Mouse (Mus musculus) hindbrain, embryonic 11.5 days (tissue): Measurements from ENCODE around the gene Upf2. TPM values are rescaled to one million over a fixed set of nuclear protein-coding genes. Genes with fewer than 3 reads are reported as not detected.
"Not testable (repeated sequence)": the region's sequence is repeated elsewhere in the genome, so short reads cannot be mapped to it uniquely, and the experiment has no call there.

ENCODE experiments used
- ATAC-seq: fragments of 200-750 bp; cut with Nextera tagmentation; 2 replicates; pipeline ENCODE4 v1.8.0; 2017; ENCODE audit warnings: mild to moderate bottlenecking, moderate TSS enrichment, moderate library complexity; ENCODE audit not compliant: low FRiP score
- DNase-seq: peaks from one replicate; pipeline ENCODE4 v3.0.0-alpha.2; 2015; ENCODE audit warnings: low spot score
- H3K27ac ChIP-seq: fragments of 300-500 bp; sonication (generic); 2 replicates; pipeline ENCODE4 v1.5.1; 2014; ENCODE audit warnings: mild to moderate bottlenecking, low read depth, low read length
- H3K27me3 ChIP-seq: fragments of 300-500 bp; sonication (generic); 2 replicates; pipeline ENCODE4 v1.6.1; 2014; ENCODE audit warnings: mild to moderate bottlenecking, low read length, moderate library complexity, mixed read lengths; ENCODE audit not compliant: control insufficient read depth, insufficient read depth
- H3K36me3 ChIP-seq: fragments of 300-500 bp; sonication (generic); 2 replicates; pipeline ENCODE4 v1.6.1; 2014; ENCODE audit warnings: mild to moderate bottlenecking, low read length, moderate library complexity, mixed read lengths; ENCODE audit not compliant: control insufficient read depth, insufficient read depth
- H3K4me1 ChIP-seq: fragments of 300-500 bp; sonication (generic); replicated peaks from 2 replicates; pipeline ENCODE4 v1.6.1; 2014; ENCODE audit warnings: low read length, mixed read lengths; ENCODE audit not compliant: control insufficient read depth, insufficient read depth
- H3K4me2 ChIP-seq: fragments of 300-500 bp; sonication (generic); replicated peaks from 2 replicates; pipeline ENCODE4 v1.6.1; 2014; ENCODE audit warnings: mild to moderate bottlenecking, low read depth, low read length
- H3K4me3 ChIP-seq: fragments of 300-500 bp; sonication (generic); 2 replicates; pipeline ENCODE4 v1.5.1; 2014; ENCODE audit warnings: low read depth, low read length
- H3K9ac ChIP-seq: fragments of 300-500 bp; sonication (generic); 2 replicates; pipeline ENCODE4 v1.6.1; 2014; ENCODE audit warnings: low read depth, low read length
- H3K9me3 ChIP-seq: fragments of 300-500 bp; sonication (generic); 2 replicates; pipeline ENCODE4 v1.6.1; 2016; ENCODE audit warnings: low read length; ENCODE audit not compliant: control insufficient read depth
- WGBS: fragments of 180-500 bp; shearing (Covaris S2); extraction: QIAGEN DNeasy Blood & Tissue Kit; methylation state at CpG from one replicate; pipeline ENCODE4 v1.1.7; 2014; 5-methylcytosine and 5-hydroxymethylcytosine counted together
- polyA plus RNA-seq: library from polyadenylated mRNA; unstranded; fragments of >200 nt; fragmentation: Nextera tagmentation; extraction: Ambion mirVana; gene quantifications from 2 replicates; pipeline ENCODE4 v1.2.1, GENCODE M21; 2014

Upf2 gene
- polyA plus RNA-seq, 1 experiment from 2014 or later = 14.4 TPM

- Histone ChIP-seq H3K4me1 (no peaks in the 10 kb centered on the region), H3K9me3 (no peaks in the 10 kb centered on the region), H3K27ac (no peak overlapping the region), H3K9ac (no peak overlapping the region), H3K4me2 (no peak overlapping the region), H3K27me3 (no peaks in the 10 kb centered on the region), H3K4me3 (no peak overlapping the region), H3K36me3 (peaks cover 4% of the 10 kb centered on the region; the same call in 1 of the 2 replicates)
- ATAC-seq (no peak), DNase-seq (no peak)
- 92% methylated on average over 2 of the region's 2 CpGs for WGBS
Observed at GRCm38 (mm10) chr2:5962265-5962664, 11.0 kb downstream of the Upf2 start.

GRCm38 (mm10) chr2:5963729-5964128, 12.5 kb downstream of the Upf2 start:
- DNase-seq, H3K9ac ChIP-seq, H3K4me1 ChIP-seq, ATAC-seq, H3K9me3 ChIP-seq, H3K27me3 ChIP-seq, H3K36me3 ChIP-seq, H3K4me3 ChIP-seq, H3K4me2 ChIP-seq, H3K27ac ChIP-seq: not testable (repeated sequence)
- 92% methylated on average over 4 of the region's 4 CpGs for WGBS

GRCm38 (mm10) chr2:5965972-5966371, 14.7 kb downstream of the Upf2 start:
- Histone ChIP-seq H3K36me3 (peaks cover 4% of the 10 kb centered on the region; the same call in 1 of the 2 replicates), H3K4me1 (no peaks in the 10 kb centered on the region)
- no peak for DNase-seq

GRCm38 (mm10) chr2:5970629-5971028, 19.4 kb downstream of the Upf2 start:
- WGBS = 97% methylated on average over 3 of the region's 3 CpGs
- H3K9ac ChIP-seq, H3K4me3 ChIP-seq, H3K4me1 ChIP-seq, H3K36me3 ChIP-seq, DNase-seq, H3K4me2 ChIP-seq, H3K27me3 ChIP-seq, ATAC-seq, H3K27ac ChIP-seq, H3K9me3 ChIP-seq: not testable (repeated sequence)

More at GRCm38 (mm10) chr2:5965972-5966371, 14.7 kb downstream of the Upf2 start:
- WGBS = 93% methylated on average over 3 of the region's 3 CpGs
- H3K4me2 ChIP-seq = no peak overlapping the region
- no peak for ATAC-seq
- H3K4me3 ChIP-seq = no peak overlapping the region
- H3K27ac ChIP-seq = no peak overlapping the region
- no peaks in the 10 kb centered on the region for H3K27me3 ChIP-seq
- no peaks in the 10 kb centered on the region for H3K9me3 ChIP-seq
- no peak overlapping the region for H3K9ac ChIP-seq

- Histone ChIP-seq H3K4me2 (no peak overlapping the region), H3K9ac (no peak overlapping the region), H3K27me3 (no peaks in the 10 kb centered on the region), H3K27ac (no peak overlapping the region), H3K4me3 (no peak overlapping the region), H3K36me3 (peaks cover 4% of the 10 kb centered on the region; the same call in 1 of the 2 replicates), H3K9me3 (no peaks in the 10 kb centered on the region), H3K4me1 (no peaks in the 10 kb centered on the region)
- WGBS = 93% methylated on average over 4 of the region's 4 CpGs
- DNase-seq (no peak), ATAC-seq (no peak)
Observed at GRCm38 (mm10) chr2:5977532-5977931, 26.3 kb downstream of the Upf2 start.

- ATAC-seq (no peak), DNase-seq (peak; percentile 75)
- H3K4me2 ChIP-seq = no peak overlapping the region
- H3K9ac ChIP-seq = no peak overlapping the region
- H3K27me3 ChIP-seq = no peaks in the 10 kb centered on the region
- no peak overlapping the region for H3K27ac ChIP-seq
- 26% methylated on average over 5 of the region's 5 CpGs for WGBS
- no peak overlapping the region for H3K4me3 ChIP-seq
- no peaks in the 10 kb centered on the region for H3K36me3 ChIP-seq
- H3K4me1 ChIP-seq = no peaks in the 10 kb centered on the region
- no peaks in the 10 kb centered on the region for H3K9me3 ChIP-seq
Observed at GRCm38 (mm10) chr2:5995538-5995937, 44.3 kb downstream of the Upf2 start.

- DNase-seq = no peak
- WGBS = 90% methylated on average over 3 of the region's 3 CpGs
- H3K4me2 ChIP-seq = no peak overlapping the region
- H3K27ac ChIP-seq = no peak overlapping the region
- no peak for ATAC-seq
- H3K9ac ChIP-seq = no peak overlapping the region
- H3K36me3 ChIP-seq = no peaks in the 10 kb centered on the region
- H3K4me1 ChIP-seq = no peaks in the 10 kb centered on the region
- H3K27me3 ChIP-seq = no peaks in the 10 kb centered on the region
- no peak overlapping the region for H3K4me3 ChIP-seq
- H3K9me3 ChIP-seq = no peaks in the 10 kb centered on the region
Observed at GRCm38 (mm10) chr2:6003949-6004348, 52.7 kb downstream of the Upf2 start.

- WGBS = 94% methylated on average over 5 of the region's 5 CpGs
- no peak overlapping the region for H3K4me3 ChIP-seq
- H3K9me3 ChIP-seq = no peaks in the 10 kb centered on the region
- 0 out of 2 replicates have a peak, but pooled peaks cover 2% of the 10 kb centered on the region for H3K36me3 ChIP-seq
- no peak for DNase-seq
- ATAC-seq = no peak
- no peak overlapping the region for H3K9ac ChIP-seq
- H3K4me2 ChIP-seq = no peak overlapping the region
- H3K27ac ChIP-seq = no peak overlapping the region
- H3K27me3 ChIP-seq = no peaks in the 10 kb centered on the region
- H3K4me1 ChIP-seq = no peaks in the 10 kb centered on the region
Observed at GRCm38 (mm10) chr2:6014532-6014931, 63.3 kb downstream of the Upf2 start.

- H3K4me1 ChIP-seq, H3K27ac ChIP-seq, H3K4me3 ChIP-seq, H3K4me2 ChIP-seq, H3K36me3 ChIP-seq, H3K9ac ChIP-seq, ATAC-seq, DNase-seq, H3K27me3 ChIP-seq, H3K9me3 ChIP-seq: not testable (repeated sequence)
- WGBS = 89% methylated on average over 6 of the region's 6 CpGs
Observed at GRCm38 (mm10) chr2:6015182-6015581, 63.9 kb downstream of the Upf2 start.
